Mouse (Mus musculus) neural tube, embryonic 14.5 days (tissue): ENCODE results near the gene Sgta. TPM values are rescaled to one million over a fixed set of nuclear protein-coding genes. Genes with fewer than 3 reads are reported as not detected.
"Not testable (repeated sequence)": the region's sequence is repeated elsewhere in the genome, so short reads cannot be mapped to it uniquely, and the experiment has no call there.

ENCODE experiments used
- ATAC-seq: fragments of 200-750 bp; cut with Nextera tagmentation; 2 replicates; pipeline ENCODE4 v1.8.0; 2017; ENCODE audit warnings: low read depth, mild to moderate bottlenecking, moderate TSS enrichment, moderate library complexity
- H3K27ac ChIP-seq: fragments of 300-500 bp; sonication (generic); 2 replicates; pipeline ENCODE4 v1.5.1; 2014; ENCODE audit warnings: low read depth, mild to moderate bottlenecking, control low read depth, low read length, moderate library complexity, mixed read lengths
- H3K27me3 ChIP-seq: fragments of 300-500 bp; sonication (generic); 2 replicates; pipeline ENCODE4 v1.6.1; 2014; ENCODE audit warnings: low read length; ENCODE audit not compliant: control insufficient read depth, insufficient read depth
- H3K36me3 ChIP-seq: fragments of 300-500 bp; sonication (generic); 2 replicates; pipeline ENCODE4 v1.6.1; 2014; ENCODE audit warnings: low read length, mixed read lengths; ENCODE audit not compliant: control insufficient read depth, insufficient read depth
- H3K4me1 ChIP-seq: fragments of 300-500 bp; sonication (generic); 2 replicates; pipeline ENCODE4 v1.6.1; 2014; ENCODE audit warnings: low read length; ENCODE audit not compliant: control insufficient read depth, insufficient read depth
- H3K4me2 ChIP-seq: fragments of 300-500 bp; sonication (generic); 2 replicates; pipeline ENCODE4 v1.6.1; 2014; ENCODE audit warnings: mild to moderate bottlenecking, low read depth, low read length, control low read depth
- H3K4me3 ChIP-seq: fragments of 300-500 bp; sonication (generic); 2 replicates; pipeline ENCODE4 v1.5.1; 2014; ENCODE audit warnings: low read depth, low read length, control low read depth, mixed read lengths
- H3K9ac ChIP-seq: fragments of 300-500 bp; sonication (generic); replicated peaks from 2 replicates; pipeline ENCODE4 v1.6.1; 2014; ENCODE audit warnings: low read depth, mild to moderate bottlenecking, control low read depth, low read length, mixed read lengths
- H3K9me3 ChIP-seq: fragments of 300-500 bp; sonication (generic); 2 replicates; pipeline ENCODE4 v1.6.1; 2016; ENCODE audit warnings: low read length; ENCODE audit not compliant: control insufficient read depth
- WGBS: fragments of 180-500 bp; shearing (Covaris S2); extraction: QIAGEN DNeasy Blood & Tissue Kit; methylation state at CpG from one replicate; pipeline ENCODE4 v1.1.7; 2014; 5-methylcytosine and 5-hydroxymethylcytosine counted together
- polyA plus RNA-seq: library from polyadenylated mRNA; unstranded; fragments of >200 nt; fragmentation: Nextera tagmentation; extraction: Ambion mirVana; gene quantifications from 2 replicates; pipeline ENCODE4 v1.2.1, GENCODE M21; 2014

Sgta gene
- polyA plus RNA-seq, 1 experiment from 2014 or later: 279 TPM

- H3K27me3 ChIP-seq: not testable (repeated sequence)
These were observed 14.7 kb downstream of the Sgta start for GRCm38 (mm10) chr10:81045246-81045645.

GRCm38 (mm10) chr10:81041458-81042175 lies 18.4 kb downstream of the Sgta start:
- no peak overlapping the region for H3K27ac ChIP-seq
- no peaks in the 10 kb centered on the region for H3K9me3 ChIP-seq
- H3K9ac ChIP-seq: no peak overlapping the region
- H3K4me2 ChIP-seq: no peak overlapping the region
- peaks cover 21% of the 10 kb centered on the region for H3K36me3 ChIP-seq
- H3K4me1 ChIP-seq: 0 out of 2 replicates have a peak, but pooled peaks cover 3% of the 10 kb centered on the region
- no peak for ATAC-seq
- H3K27me3 ChIP-seq: no peaks in the 10 kb centered on the region
- no peak overlapping the region for H3K4me3 ChIP-seq
- 31% methylated on average over 13 of the region's 13 CpGs for WGBS

More at GRCm38 (mm10) chr10:81045246-81045645, 14.7 kb downstream of the Sgta start:
- 93% methylated on average over 13 of the region's 14 CpGs for WGBS
- H3K9ac ChIP-seq, H3K9me3 ChIP-seq, ATAC-seq, H3K4me2 ChIP-seq, H3K4me1 ChIP-seq, H3K4me3 ChIP-seq, H3K27ac ChIP-seq: not testable (repeated sequence)
- H3K36me3 ChIP-seq: peaks cover 55% of the 10 kb centered on the region

GRCm38 (mm10) chr10:81036988-81037580 lies 22.9 kb downstream of the Sgta start, which contains the start of gene Slc39a3:
Gene Slc39a3 (minus strand): TSS chr10:81037426.
- Histone ChIP-seq H3K36me3 (peaks cover 3% of the 10 kb centered on the region; the same call in 1 of the 2 replicates), H3K9me3 (no peaks in the 10 kb centered on the region), H3K27me3 (no peaks in the 10 kb centered on the region), H3K4me1 (0 out of 2 replicates have a peak, but pooled peaks cover 6% of the 10 kb centered on the region), H3K4me2 (peak within 1 kb of the TSS; percentile 57), H3K9ac (peak within 1 kb of the TSS; percentile 84), H3K27ac (peak within 1 kb of the TSS; percentile 60; the same call in 1 of the 2 replicates), H3K4me3 (peak within 1 kb of the TSS; percentile 92)
- ATAC-seq: peak; percentile 99
- under 1% methylated on average over 35 of the region's 35 CpGs for WGBS

GRCm38 (mm10) chr10:81036251-81036650 lies 23.7 kb downstream of the Sgta start:
- Histone ChIP-seq H3K4me2 (no peak overlapping the region), H3K9ac (no peak overlapping the region), H3K36me3 (peaks cover 8% of the 10 kb centered on the region; the same call in 1 of the 2 replicates), H3K9me3 (no peaks in the 10 kb centered on the region), H3K4me1 (0 out of 2 replicates have a peak, but pooled peaks cover 6% of the 10 kb centered on the region), H3K27me3 (no peaks in the 10 kb centered on the region), H3K4me3 (no peak overlapping the region), H3K27ac (no peak overlapping the region)
- no peak for ATAC-seq
- 78% methylated on average over 7 of the region's 7 CpGs for WGBS

GRCm38 (mm10) chr10:81033586-81033985 lies 26.4 kb downstream of the Sgta start:
- 0 out of 2 replicates have a peak, but pooled peaks cover 6% of the 10 kb centered on the region for H3K4me1 ChIP-seq
- H3K27me3 ChIP-seq: no peaks in the 10 kb centered on the region
- no peaks in the 10 kb centered on the region for H3K9me3 ChIP-seq
- H3K9ac ChIP-seq: no peak overlapping the region
- H3K4me3 ChIP-seq: no peak overlapping the region
- no peak for ATAC-seq
- H3K4me2 ChIP-seq: no peak overlapping the region
- H3K27ac ChIP-seq: no peak overlapping the region
- peaks cover 21% of the 10 kb centered on the region for H3K36me3 ChIP-seq
- WGBS: 85% methylated on average over 10 of the region's 10 CpGs

GRCm38 (mm10) chr10:81029031-81029430 lies 30.9 kb downstream of the Sgta start:
- 0 out of 2 replicates have a peak, but pooled peaks cover 6% of the 10 kb centered on the region for H3K4me1 ChIP-seq
- no peaks in the 10 kb centered on the region for H3K27me3 ChIP-seq
- H3K36me3 ChIP-seq: peaks cover 21% of the 10 kb centered on the region
- no peak for ATAC-seq
- H3K4me2 ChIP-seq: no peak overlapping the region
- no peak overlapping the region for H3K9ac ChIP-seq
- no peaks in the 10 kb centered on the region for H3K9me3 ChIP-seq
- no peak overlapping the region for H3K27ac ChIP-seq
- WGBS: 65% methylated on average over 10 of the region's 10 CpGs
- no peak overlapping the region for H3K4me3 ChIP-seq

GRCm38 (mm10) chr10:81028219-81028618 lies 31.8 kb downstream of the Sgta start:
- H3K27ac ChIP-seq: no peak overlapping the region

GRCm38 (mm10) chr10:81027331-81027730 lies 32.6 kb downstream of the Sgta start:
- Histone ChIP-seq H3K9ac (no peak overlapping the region), H3K4me3 (no peak overlapping the region), H3K4me1 (0 out of 2 replicates have a peak, but pooled peaks cover 6% of the 10 kb centered on the region), H3K9me3 (no peaks in the 10 kb centered on the region), H3K27me3 (peaks cover 3% of the 10 kb centered on the region; the same call in 1 of the 2 replicates), H3K4me2 (no peak overlapping the region), H3K27ac (no peak overlapping the region), H3K36me3 (peaks cover 17% of the 10 kb centered on the region)
- no peak for ATAC-seq
- 76% methylated on average over 4 of the region's 4 CpGs for WGBS

More at GRCm38 (mm10) chr10:81028219-81028618, 31.8 kb downstream of the Sgta start:
- H3K9me3 ChIP-seq: no peaks in the 10 kb centered on the region
- peaks cover 3% of the 10 kb centered on the region; the same call in 1 of the 2 replicates for H3K27me3 ChIP-seq
- no peak overlapping the region for H3K9ac ChIP-seq
- no peak for ATAC-seq
- peaks cover 17% of the 10 kb centered on the region for H3K36me3 ChIP-seq
- H3K4me3 ChIP-seq: no peak overlapping the region
- 0 out of 2 replicates have a peak, but pooled peaks cover 6% of the 10 kb centered on the region for H3K4me1 ChIP-seq
- H3K4me2 ChIP-seq: no peak overlapping the region

GRCm38 (mm10) chr10:81026857-81027256 lies 33.1 kb downstream of the Sgta start:
- H3K36me3 ChIP-seq: peaks cover 17% of the 10 kb centered on the region
- H3K4me2 ChIP-seq: no peak overlapping the region
- WGBS: 91% methylated on average over 5 of the region's 5 CpGs
- no peak overlapping the region for H3K27ac ChIP-seq
- peaks cover 3% of the 10 kb centered on the region; the same call in 1 of the 2 replicates for H3K27me3 ChIP-seq
- ATAC-seq: no peak
- 0 out of 2 replicates have a peak, but pooled peaks cover 6% of the 10 kb centered on the region for H3K4me1 ChIP-seq
- no peak overlapping the region for H3K4me3 ChIP-seq
- H3K9me3 ChIP-seq: no peaks in the 10 kb centered on the region
- no peak overlapping the region for H3K9ac ChIP-seq
